12 mouse cellular contexts compared by ENCODE assay signal in the genomic region with DNA sequence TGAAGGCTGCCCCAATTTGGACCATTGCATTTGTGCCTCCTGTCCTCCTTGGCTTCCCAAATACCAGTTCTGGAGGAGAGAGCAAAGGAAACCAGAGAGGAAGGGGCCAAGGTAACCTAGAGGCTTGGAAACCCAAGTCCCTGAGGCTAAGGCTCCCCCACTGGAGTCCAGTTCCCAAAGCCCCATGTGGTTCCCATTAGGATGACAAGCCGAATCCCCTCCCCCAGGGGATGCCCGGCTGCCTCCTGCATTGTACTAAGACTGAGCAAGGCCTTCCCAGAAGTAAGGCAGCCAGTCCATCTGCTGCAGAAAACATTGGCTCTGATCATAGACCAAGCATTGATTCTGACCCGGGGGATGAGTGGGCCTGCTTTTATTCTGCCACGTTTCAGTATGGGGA. TPM values are rescaled to one million over a fixed set of nuclear protein-coding genes. Genes with fewer than 3 reads are reported as not detected.
DNase-seq lines count a peak whose midpoint lies in the region; ATAC-seq lines count a peak whose summit lies in the region.
"Had no signal": no experiment of that assay in that cellular context is flagged by ENCODE, and none has a peak within 500 bp of the region (broad histone marks: within the 10 kb centered on the region; RNA-seq: fewer than 3 reads in every experiment).

No protein-coding gene starts in this region.

- no peaks in the 10 kb centered on the region for H3K9me3 ChIP-seq in kidney, embryonic 16.5 days (ENCODE audit: low read length)
- H3K9me3 ChIP-seq in embryonic facial prominence, embryonic 14.5 days (ENCODE audit: control insufficient read depth, low read length) = no peaks in the 10 kb centered on the region
- no peaks in the 10 kb centered on the region for H3K9me3 ChIP-seq in stomach, embryonic 14.5 days (ENCODE audit: control insufficient read depth, low read depth, low read length)

- no peak for DNase-seq in kidney, adult 8-10 months
- DNase-seq in embryonic facial prominence, embryonic 14.5 days (ENCODE audit: low spot score) = no peak
- DNase-seq in kidney, postnatal 4 days = peak; percentile 68 to 76
- DNase-seq in spleen, postnatal 10 days (ENCODE audit: low spot score in 2 of 2) = no peak
- no peak for DNase-seq in gastrocnemius, postnatal 25 days
- DNase-seq: adrenal gland, adult 8-10 months had no signal

- WGBS in kidney, embryonic 16.5 days = 16% methylated on average over 4 of the region's 4 CpGs
- WGBS in embryonic facial prominence, embryonic 14.5 days = 8% methylated on average over 4 of the region's 4 CpGs
- 14% methylated on average over 4 of the region's 4 CpGs for WGBS in stomach, embryonic 14.5 days

- H3K9ac ChIP-seq in kidney, embryonic 16.5 days (replicated peaks; ENCODE audit: low read length) = peak overlapping the region; percentile 61; the same call in 1 of the 2 replicates
- no peak overlapping the region for H3K9ac ChIP-seq in embryonic facial prominence, embryonic 14.5 days (ENCODE audit: low read depth, low read length)
- peak overlapping the region; percentile 60; the same call in 1 of the 2 replicates for H3K9ac ChIP-seq in stomach, embryonic 14.5 days (replicated peaks; ENCODE audit: low read depth, low read length)

- peaks cover 88% of the 10 kb centered on the region for H3K4me1 ChIP-seq in kidney, embryonic 16.5 days (ENCODE audit: insufficient read depth, low read length)
- H3K4me1 ChIP-seq in embryonic facial prominence, embryonic 14.5 days (ENCODE audit: control insufficient read depth, insufficient read depth, low read length) = no peaks in the 10 kb centered on the region
- H3K4me1 ChIP-seq in stomach, embryonic 14.5 days (ENCODE audit: control insufficient read depth, insufficient read depth, low read length) = peaks cover 33% of the 10 kb centered on the region

- ATAC-seq in kidney, embryonic 16.5 days (ENCODE audit: low FRiP score, low TSS enrichment) = no peak
- no peak for ATAC-seq in embryonic facial prominence, embryonic 14.5 days (ENCODE audit: low read depth)
- ATAC-seq in stomach, embryonic 14.5 days (ENCODE audit: insufficient number of reproducible peaks, insufficient read depth, low FRiP score, low read depth) = no peak
- no peak for ATAC-seq in cerebellum, adult (ENCODE audit: insufficient number of reproducible peaks, low FRiP score, low TSS enrichment)

- H3K4me2 ChIP-seq in kidney, embryonic 16.5 days (replicated peaks; ENCODE audit: low read depth, low read length) = peak overlapping the region; percentile 37; the same call in 1 of the 2 replicates
- peak overlapping the region; percentile 99; the same call in 1 of the 2 replicates for H3K4me2 ChIP-seq in embryonic facial prominence, embryonic 14.5 days (ENCODE audit: low read depth, low read length)
- H3K4me2 ChIP-seq in stomach, embryonic 14.5 days (replicated peaks; ENCODE audit: low read depth, low read length) = peak overlapping the region; percentile 61

- H3K27ac ChIP-seq in kidney, embryonic 16.5 days (ENCODE audit: low read length) = peak overlapping the region; percentile 85
- H3K27ac ChIP-seq in embryonic facial prominence, embryonic 14.5 days (replicated peaks; ENCODE audit: low read depth, low read length) = no peak overlapping the region
- peak overlapping the region; percentile 98 for H3K27ac ChIP-seq in stomach, embryonic 14.5 days (ENCODE audit: low read length)
- H3K27ac ChIP-seq: layer of hippocampus, adult 2 months had no signal

- H3K27me3 ChIP-seq in kidney, embryonic 16.5 days (ENCODE audit: insufficient read depth, low read length) = no peaks in the 10 kb centered on the region
- H3K27me3 ChIP-seq in embryonic facial prominence, embryonic 14.5 days (replicated peaks; ENCODE audit: control insufficient read depth, insufficient read depth, low read length) = peaks cover 95% of the 10 kb centered on the region
- no peaks in the 10 kb centered on the region for H3K27me3 ChIP-seq in stomach, embryonic 14.5 days (ENCODE audit: control insufficient read depth, insufficient read depth, low read length)

- peaks cover 7% of the 10 kb centered on the region; the same call in 1 of the 2 replicates for H3K36me3 ChIP-seq in kidney, embryonic 16.5 days (ENCODE audit: insufficient read depth, low read length)
- no peaks in the 10 kb centered on the region for H3K36me3 ChIP-seq in embryonic facial prominence, embryonic 14.5 days (ENCODE audit: control insufficient read depth, insufficient read depth, low read length)
- H3K36me3 ChIP-seq in stomach, embryonic 14.5 days (ENCODE audit: control insufficient read depth, insufficient read depth, low read length) = peaks cover 15% of the 10 kb centered on the region

- no peak overlapping the region for H3K4me3 ChIP-seq in kidney, embryonic 16.5 days (ENCODE audit: low read length)
- no peak overlapping the region for H3K4me3 ChIP-seq in embryonic facial prominence, embryonic 14.5 days (ENCODE audit: low read depth, low read length)
- H3K4me3 ChIP-seq in stomach, embryonic 14.5 days (ENCODE audit: low read depth, low read length) = peak overlapping the region; percentile 63
- H3K4me3 ChIP-seq: layer of hippocampus, adult 2 months had no signal

RNA-seq across cellular contexts. Expression of a gene that starts 6.0 kb away (rescaled TPM):
- 1.7 and 2.5 TPM in 2 replicates for polyA plus RNA-seq in kidney, embryonic 16.5 days (2015; fragmentation: Nextera tagmentation; extraction: Ambion mirVana)
- 0.10 and 0.46 TPM in 2 replicates for polyA plus RNA-seq in embryonic facial prominence, embryonic 14.5 days (2014; fragmentation: Nextera tagmentation; extraction: Ambion mirVana)
- polyA plus RNA-seq in stomach, embryonic 14.5 days (2014; fragmentation: Nextera tagmentation; extraction: Ambion mirVana) = 4.4 and 4.7 TPM in 2 replicates
- total RNA-seq in gastrocnemius, postnatal 25 days (2021) = not detected
- total RNA-seq: gastrocnemius, adult 18-20 months; layer of hippocampus, adult 2 months; megakaryocyte progenitor cell, adult 5-6 weeks had no signal

RNA-seq across cellular contexts. Expression of a gene that starts 6.7 kb away (rescaled TPM):
- 2.1 and 2.6 TPM in 2 replicates for polyA plus RNA-seq in kidney, embryonic 16.5 days (2015; fragmentation: Nextera tagmentation; extraction: Ambion mirVana)
- 7.2 and 11.1 TPM in 2 replicates for polyA plus RNA-seq in embryonic facial prominence, embryonic 14.5 days (2014; fragmentation: Nextera tagmentation; extraction: Ambion mirVana)
- 17.4 and 18.5 TPM in 2 replicates for polyA plus RNA-seq in stomach, embryonic 14.5 days (2014; fragmentation: Nextera tagmentation; extraction: Ambion mirVana)
- under 1 TPM; 0.28 to 0.83 TPM for total RNA-seq in gastrocnemius, postnatal 25 days (2021)
- total RNA-seq: layer of hippocampus, adult 2 months had no signal

RNA-seq across cellular contexts. Expression of a gene that starts 13.2 kb away (rescaled TPM):
- 0.81 and 0.82 TPM in 2 replicates for polyA plus RNA-seq in kidney, embryonic 16.5 days (2015; fragmentation: Nextera tagmentation; extraction: Ambion mirVana)
- polyA plus RNA-seq in embryonic facial prominence, embryonic 14.5 days (2014; fragmentation: Nextera tagmentation; extraction: Ambion mirVana) = 1.4 and 1.7 TPM in 2 replicates
- polyA plus RNA-seq in stomach, embryonic 14.5 days (2014; fragmentation: Nextera tagmentation; extraction: Ambion mirVana) = 2.1 and 3.0 TPM in 2 replicates
- under 1 TPM in 1 of 2 experiments, not detected in 1; 0.21 TPM for total RNA-seq in gastrocnemius, postnatal 25 days (2021)
- total RNA-seq: layer of hippocampus, adult 2 months had no signal

RNA-seq across cellular contexts. Expression of a gene that starts 20.2 kb away (rescaled TPM):
- 1.2 and 1.4 TPM in 2 replicates for polyA plus RNA-seq in kidney, embryonic 16.5 days (2015; fragmentation: Nextera tagmentation; extraction: Ambion mirVana)
- polyA plus RNA-seq in embryonic facial prominence, embryonic 14.5 days (2014; fragmentation: Nextera tagmentation; extraction: Ambion mirVana) = 1.1 and 1.6 TPM in 2 replicates
- polyA plus RNA-seq in stomach, embryonic 14.5 days (2014; fragmentation: Nextera tagmentation; extraction: Ambion mirVana) = 6.7 and 6.8 TPM in 2 replicates
- total RNA-seq in gastrocnemius, postnatal 25 days (2021) = 1 to 10 TPM; 2.3 to 2.8 TPM
- total RNA-seq: layer of hippocampus, adult 2 months had no signal

RNA-seq across cellular contexts. Expression of a gene that starts 33.1 kb away (rescaled TPM):
- 9.0 and 9.5 TPM in 2 replicates for polyA plus RNA-seq in kidney, embryonic 16.5 days (2015; fragmentation: Nextera tagmentation; extraction: Ambion mirVana)
- polyA plus RNA-seq in embryonic facial prominence, embryonic 14.5 days (2014; fragmentation: Nextera tagmentation; extraction: Ambion mirVana) = 2.4 and 3.3 TPM in 2 replicates
- 24.4 and 27.1 TPM in 2 replicates for polyA plus RNA-seq in stomach, embryonic 14.5 days (2014; fragmentation: Nextera tagmentation; extraction: Ambion mirVana)
- 1 to 10 TPM; 1.9 to 3.5 TPM for total RNA-seq in gastrocnemius, postnatal 25 days (2021)
- total RNA-seq: layer of hippocampus, adult 2 months had no signal

Comparison
In these comparisons a context has a peak if more than half of its experiments do, and no peak if none do; other contexts are left out.
1. DNase-seq: peak in kidney, postnatal 4 days (2 of 2); none in kidney, adult 8-10 months (0 of 2), embryonic facial prominence, embryonic 14.5 days (single experiment), spleen, postnatal 10 days (0 of 2) and gastrocnemius, postnatal 25 days (single experiment).
2. H3K4me2 ChIP-seq: peak in every context shown above with its lines; median percentile 99 in embryonic facial prominence, embryonic 14.5 days; 61 in stomach, embryonic 14.5 days; 37 in kidney, embryonic 16.5 days.